Mouse (Mus musculus): ENCODE results near the gene Esp1. TPM values are rescaled to one million over a fixed set of nuclear protein-coding genes. Genes with fewer than 3 reads are reported as not detected.

Esp1 gene
- total RNA-seq (2021) = not detected
- long read RNA-seq, experiment 1 = 0 reads
- long read RNA-seq, experiment 2 = 0 reads

DNA sequence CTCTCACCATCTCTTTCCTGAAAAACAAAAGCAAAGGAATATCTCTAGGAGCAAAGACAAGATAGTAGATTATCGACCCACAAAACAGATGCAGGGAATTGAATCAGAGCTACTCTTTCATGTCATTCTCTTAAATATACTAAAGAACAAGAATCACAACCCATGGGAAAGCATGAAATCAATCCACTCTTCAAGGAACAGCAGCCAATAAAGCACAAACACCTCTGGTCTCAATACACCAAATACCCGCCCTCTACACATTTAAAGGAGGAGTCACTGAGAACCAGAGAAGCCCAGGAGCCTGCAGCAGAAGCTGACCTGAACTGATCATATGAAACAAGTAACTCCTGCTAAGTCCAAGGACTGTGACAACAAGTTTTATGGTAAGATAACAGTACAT lies at the start of gene Esp1:
Esp1 (plus strand) TSS at position 301 of the 400 bp plus-strand sequence.
- DNase-seq = no peak

DNA sequence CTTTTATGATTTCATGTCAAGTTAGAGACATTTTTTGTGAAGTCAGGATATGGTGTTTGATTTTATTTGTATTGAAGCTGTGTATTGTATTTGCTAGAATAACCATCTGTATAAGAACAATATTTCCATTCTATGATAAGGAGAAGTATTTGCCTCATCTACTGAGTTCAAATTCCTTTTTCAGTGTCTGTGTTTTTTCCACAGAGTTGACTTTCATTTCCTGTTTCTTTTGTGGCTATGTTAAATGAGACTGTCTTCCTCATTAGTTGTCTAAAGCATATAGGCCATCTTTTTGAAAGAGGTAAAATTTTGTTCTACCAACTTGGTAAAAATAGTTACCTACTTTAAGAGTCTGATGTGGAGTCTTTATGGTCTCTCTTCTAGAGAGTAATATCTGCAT lies 10.6 kb upstream of the Esp1 start:
- DNase-seq = no peak

DNA sequence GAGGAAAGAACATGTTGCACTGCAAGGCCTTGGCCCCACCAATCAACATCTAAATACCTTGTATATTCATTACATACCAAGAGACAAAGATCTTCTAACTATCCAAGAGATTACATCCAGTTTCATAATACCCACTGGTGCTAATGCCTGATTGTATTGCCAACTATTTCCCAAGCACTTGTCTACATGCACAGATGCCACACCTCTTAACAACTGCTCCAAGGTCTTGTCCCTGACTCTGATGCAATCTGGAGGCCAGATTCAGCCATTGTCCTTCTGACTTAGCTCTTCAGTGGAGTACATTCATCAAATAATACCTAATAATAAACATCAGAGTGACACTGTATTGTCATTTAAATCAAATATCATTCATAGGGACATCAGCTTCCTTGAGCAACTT lies 9.9 kb upstream of the Esp1 start:
- DNase-seq = peak; percentile 2

DNA sequence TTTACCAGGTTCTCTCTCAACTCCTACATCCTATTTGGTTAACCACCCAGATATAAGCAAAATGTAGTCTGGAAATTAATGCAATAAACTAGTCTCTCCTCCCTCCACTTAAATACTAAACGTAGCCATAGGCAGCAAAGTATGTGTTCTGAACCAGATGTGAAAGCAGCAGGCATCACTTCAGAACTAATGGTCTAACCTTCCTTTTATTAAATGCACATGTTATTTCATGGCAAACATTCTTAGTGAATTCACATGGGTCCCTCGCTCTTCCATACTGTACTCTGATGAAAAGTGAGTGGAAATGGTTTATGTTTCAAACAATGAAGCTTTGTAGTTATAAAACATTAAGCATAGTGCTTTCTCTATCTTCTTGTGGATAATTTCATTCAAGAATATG lies 4.4 kb downstream of the Esp1 start:
- no peak for DNase-seq

DNA sequence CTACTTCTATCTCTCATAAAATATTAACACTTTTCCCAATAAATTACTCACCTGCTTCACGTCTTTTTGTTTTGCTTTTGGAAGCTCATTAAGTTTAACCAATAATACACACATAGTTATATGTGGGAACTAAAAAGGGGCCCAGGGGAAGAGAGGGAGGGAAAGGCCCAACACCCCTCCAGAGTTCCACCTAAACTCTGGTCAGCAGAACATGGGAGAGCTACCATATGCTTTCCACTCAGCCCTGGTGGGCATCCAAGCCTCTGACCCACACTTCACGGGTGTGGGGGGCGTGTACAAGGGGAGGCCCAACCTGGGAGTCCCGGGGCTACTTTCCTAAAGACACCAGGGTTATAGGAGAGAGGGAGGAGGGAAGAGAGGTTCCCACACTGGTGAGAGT lies 4.8 kb downstream of the Esp1 start:
- DNase-seq = no peak

DNA sequence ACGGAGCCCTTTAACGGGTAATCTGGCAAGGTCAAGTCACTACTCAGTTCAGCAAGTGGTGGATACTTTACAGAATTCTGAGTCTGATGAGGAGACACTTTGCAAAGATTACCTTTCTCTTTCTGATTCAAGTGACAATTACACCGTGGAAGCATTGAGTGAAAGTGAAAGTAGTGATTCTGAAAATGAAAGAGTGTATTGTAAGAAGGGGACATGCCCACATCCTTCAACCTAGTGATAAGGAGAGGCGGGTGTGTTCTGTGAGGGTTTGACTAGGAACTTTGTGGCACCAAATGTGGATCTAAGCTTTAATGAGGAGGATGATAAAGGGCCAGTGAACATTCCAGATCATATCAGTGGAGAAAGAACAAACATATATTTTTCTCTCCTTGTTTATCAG lies 36.7 kb downstream of the Esp1 start:
- no peak for DNase-seq

DNA sequence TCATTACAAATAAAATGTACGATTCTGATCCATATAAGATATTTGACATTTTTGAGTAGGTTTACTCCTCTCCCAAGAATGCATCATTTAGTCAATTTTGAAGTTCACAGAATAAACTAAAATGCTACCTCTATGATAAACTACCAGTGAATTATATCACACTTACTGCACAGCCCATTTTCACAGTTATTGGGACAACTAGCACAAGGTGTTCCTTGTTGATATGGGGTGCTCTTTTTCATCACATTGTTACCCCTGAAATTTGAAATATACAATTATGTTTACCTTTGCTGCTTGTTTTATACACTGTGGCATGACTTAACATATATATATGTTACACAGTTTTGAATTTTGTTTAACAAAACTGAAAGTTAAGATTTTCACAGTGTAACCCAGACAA lies 40.2 kb downstream of the Esp1 start:
- DNase-seq = no peak

Other genes starting within 250 kb of the Esp1 start
- not detected for gene Esp8, start 207.1 kb upstream of the Esp1 start, total RNA-seq (2021)
- not detected for gene Esp6, start 165.6 kb upstream of the Esp1 start, total RNA-seq (2021)
- not detected for gene Esp4, start 128.5 kb upstream of the Esp1 start, total RNA-seq (2021)
- not detected for gene Esp3, start 95.0 kb upstream of the Esp1 start, total RNA-seq (2021)
- gene Crisp2, start 79.9 kb downstream of the Esp1 start, total RNA-seq (2021) = not detected
- gene Rhag, start 84.0 kb downstream of the Esp1 start, total RNA-seq (2021) = 1 to 10 TPM; 1.8 to 3.1 TPM
- gene 9130008F23Rik, start 153.4 kb downstream of the Esp1 start, total RNA-seq (2021) = 1 to 10 TPM; 1.6 to 1.7 TPM
- gene Glyatl3, start 187.2 kb downstream of the Esp1 start, total RNA-seq (2021) = not detected
- 100 to 1,000 TPM; 132 to 140 TPM for gene Mut, start 207.6 kb downstream of the Esp1 start, total RNA-seq (2021)
- 1 to 10 TPM; 7.8 to 7.9 TPM for gene Cenpq, start 207.9 kb downstream of the Esp1 start, total RNA-seq (2021)

Measured in adrenal gland, postnatal 10 days (tissue).